Mouse (Mus musculus) cerebral cortex, adult 2 months (tissue): ENCODE data around the gene Dhx30.

Experiments used
- WGBS: fragments of 180-500 bp; shearing (Covaris S2); methylation state at CpG from one replicate; pipeline ENCODE4 v1.1.7; 2018; 5-methylcytosine and 5-hydroxymethylcytosine counted together

Dhx30 gene

DNA sequence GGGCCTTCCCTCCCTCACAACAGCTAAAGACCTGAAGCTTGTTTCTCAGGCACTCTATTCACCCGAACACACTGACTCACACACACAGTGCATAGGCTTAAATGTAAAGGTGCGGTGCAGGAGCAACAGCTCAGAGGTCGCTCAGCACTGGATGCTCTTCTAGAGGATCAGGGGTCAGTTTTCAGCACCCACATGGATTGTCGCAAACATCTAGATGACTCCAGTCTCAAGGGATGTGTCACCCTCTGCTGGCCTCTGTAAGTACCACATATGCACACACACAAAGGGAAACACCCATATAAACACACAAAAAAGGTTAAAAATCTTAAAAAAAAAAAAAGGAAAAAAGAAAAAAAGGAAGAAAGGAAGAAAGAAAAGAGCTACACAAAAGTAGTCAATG, 22.9 kb downstream of the Dhx30 start:
- 96% methylated on average over 4 of the region's 4 CpGs for WGBS

DNA sequence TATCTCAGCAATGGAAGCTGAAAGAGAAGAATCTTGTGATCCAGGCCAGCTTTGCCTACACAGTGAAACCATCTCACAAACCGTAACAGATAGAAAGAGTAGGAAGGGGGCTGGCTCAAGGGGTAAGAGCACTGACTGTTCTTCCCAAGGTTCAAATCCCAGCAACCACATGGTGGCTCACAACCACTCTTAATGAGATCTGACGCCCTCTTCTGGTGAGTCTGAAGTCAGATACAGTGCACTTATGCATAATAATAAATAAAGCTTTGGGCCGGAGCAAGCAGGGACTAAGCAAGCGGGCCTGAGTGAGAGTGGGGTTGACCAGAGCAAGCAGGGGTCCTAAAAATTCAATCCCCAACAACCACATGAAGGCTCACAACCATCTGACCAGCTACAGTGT, 24.3 kb downstream of the Dhx30 start:
- 83% methylated on average over 4 of the region's 4 CpGs for WGBS

DNA sequence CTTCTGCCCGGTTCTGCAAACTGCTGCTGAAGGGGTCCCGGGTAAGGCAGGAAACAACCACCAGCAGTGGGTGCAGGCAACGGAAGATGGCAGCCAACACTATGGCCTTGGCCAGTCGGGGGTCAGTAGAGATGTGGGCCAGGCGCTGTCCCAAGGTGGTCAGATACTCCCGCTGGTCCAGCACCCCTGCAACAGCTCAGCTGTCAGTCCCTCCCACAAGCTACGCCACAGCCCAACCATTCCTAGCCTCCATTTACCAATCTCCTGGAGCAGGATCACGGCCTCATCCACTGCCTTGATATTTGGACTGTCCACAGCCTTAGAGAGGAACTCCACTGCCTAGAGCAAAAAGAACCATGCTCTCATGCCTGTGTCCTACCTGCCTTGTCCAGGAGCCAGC, 31.9 kb downstream of the Dhx30 start:
- WGBS, result 89% methylated on average over 8 of the region's 8 CpGs

DNA sequence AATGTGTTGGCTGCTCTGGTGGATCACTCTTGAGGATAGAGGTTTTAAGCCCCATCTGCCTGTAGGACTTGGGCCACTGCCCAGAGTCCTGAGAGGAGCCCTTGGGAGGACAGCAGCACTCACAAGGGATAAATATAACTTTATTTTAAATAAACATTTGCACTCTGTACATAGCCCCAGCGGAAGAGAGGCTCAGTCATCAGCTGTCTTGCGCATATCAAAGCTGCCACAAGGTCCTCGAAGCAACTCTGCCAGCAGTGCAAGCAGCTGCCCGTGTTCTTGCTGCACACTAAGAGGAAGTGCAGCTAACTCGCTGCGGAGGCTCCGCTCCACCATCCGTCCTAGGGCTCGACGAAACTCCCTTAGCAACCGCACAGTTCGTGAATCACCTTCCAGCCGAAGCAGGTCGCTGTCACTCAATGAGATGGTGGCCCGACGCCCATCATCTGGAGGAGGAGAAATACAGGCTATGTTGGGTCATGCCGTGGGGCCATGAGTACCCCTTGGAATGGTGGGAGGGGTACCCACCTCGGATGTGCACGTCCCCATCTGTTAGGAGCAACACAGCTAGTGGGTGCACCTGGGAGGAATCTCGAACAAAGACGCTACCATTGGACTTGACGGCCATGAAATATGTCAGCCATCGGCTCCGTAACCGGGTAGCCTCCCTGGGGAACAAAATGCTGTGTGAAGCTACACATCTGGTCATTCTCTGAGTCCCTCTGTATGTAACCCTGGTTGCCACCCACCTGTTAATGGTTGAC, 33.2 kb downstream of the Dhx30 start:
- WGBS, result 52% methylated on average over 25 of the region's 25 CpGs

DNA sequence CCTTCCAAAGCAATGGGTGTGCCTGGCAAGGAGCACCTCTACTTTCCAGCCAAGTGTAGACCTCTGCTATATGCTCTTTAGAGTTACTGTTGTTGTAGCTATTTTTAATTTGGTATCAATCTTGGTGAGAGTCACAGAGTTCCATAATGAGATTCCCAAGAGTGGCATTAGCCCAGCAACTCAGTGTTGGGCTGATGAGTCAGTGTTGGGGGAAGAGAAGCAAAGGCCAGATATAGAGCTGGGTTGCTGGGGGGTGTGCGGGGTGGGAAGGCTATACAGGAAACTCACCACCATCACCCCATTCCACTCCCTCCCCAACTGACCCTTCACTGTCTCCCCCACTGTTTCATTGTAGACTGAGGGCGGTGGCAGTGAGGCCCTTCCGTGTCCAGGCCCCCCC, 36.6 kb downstream of the Dhx30 start:
- WGBS, result 50% methylated on average over 3 of the region's 3 CpGs

DNA sequence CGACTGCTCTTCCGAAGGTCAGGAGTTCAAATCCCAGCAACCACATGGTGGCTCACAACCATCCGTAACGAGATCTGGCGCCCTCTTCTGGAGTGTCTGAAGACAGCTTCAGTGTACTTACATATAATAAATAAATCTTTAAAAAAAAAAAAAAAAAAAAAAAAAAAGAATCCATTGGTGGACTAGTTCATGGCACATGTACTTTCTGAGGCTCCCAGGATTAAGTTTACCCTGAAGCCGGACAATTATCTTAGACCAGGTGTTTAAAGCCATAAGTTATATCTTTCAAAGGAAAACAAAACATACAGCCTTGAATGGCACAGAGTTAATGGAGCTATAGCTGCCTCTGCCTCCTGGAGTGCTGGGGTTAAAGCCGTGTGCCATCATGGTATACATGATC, 41.2 kb downstream of the Dhx30 start:
- 87% methylated on average over 4 of the region's 7 CpGs for WGBS

DNA sequence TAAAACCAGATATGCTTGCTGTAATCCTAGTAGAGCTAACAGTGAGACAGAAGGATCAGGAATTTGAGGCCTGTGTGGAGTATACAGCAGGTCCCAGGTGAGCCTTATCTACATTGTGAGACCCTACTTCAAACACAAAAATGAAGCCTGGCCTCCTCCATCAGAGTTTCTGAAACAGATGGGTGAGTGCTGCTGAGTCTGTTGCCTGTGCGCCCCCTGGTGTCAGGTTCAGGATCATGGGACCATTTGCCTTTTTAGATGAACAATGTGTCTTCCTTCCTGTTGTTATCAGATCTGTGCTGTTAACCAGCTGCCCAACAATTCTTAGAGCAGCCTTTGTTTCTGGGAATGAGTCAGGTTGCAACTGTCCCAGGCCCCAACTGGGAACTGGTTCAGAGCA, 45.8 kb downstream of the Dhx30 start:
- WGBS, result 0% methylated on average over 1 of the region's 1 CpGs

DNA sequence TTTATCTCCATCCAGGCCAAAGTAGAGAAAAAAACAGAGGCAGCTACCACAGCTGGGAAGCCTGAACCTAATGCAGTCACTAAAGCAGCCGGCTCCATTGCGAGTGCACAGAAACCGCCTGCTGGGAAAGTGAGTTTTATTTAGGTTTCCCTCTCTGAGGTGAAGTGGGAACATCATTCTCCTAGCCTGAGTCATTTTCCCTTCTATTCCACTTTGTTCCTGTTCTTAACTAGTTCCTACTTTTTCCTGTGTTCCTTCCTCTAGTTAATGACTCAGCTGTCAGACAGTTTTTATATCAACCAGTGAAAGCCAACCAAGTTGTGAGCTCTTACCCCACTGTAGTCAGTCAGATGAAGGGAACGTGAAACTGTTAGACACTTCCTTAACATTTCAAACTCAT, 46.6 kb downstream of the Dhx30 start:
- WGBS, result 41% methylated on average over 4 of the region's 4 CpGs

DNA sequence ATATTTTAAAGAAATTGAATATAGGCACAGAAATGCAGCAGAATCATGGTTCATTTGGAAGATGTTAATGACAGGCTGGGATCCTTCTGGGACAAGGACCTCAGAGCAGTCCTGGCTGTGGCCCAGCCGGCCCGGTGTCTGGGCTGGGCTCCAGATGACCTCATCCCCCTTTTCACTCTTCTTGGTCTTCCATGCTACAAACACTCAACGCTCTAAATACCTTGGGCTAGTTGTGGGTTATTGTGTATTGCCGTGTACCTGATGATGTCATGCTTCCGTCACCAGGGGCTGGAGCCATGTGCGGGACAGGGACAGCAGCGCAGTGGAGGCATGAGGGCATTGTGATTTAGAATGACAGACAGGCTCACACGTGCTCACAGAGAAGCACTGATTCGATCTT, 47.3 kb downstream of the Dhx30 start:
- WGBS, result 36% methylated on average over 9 of the region's 9 CpGs

DNA sequence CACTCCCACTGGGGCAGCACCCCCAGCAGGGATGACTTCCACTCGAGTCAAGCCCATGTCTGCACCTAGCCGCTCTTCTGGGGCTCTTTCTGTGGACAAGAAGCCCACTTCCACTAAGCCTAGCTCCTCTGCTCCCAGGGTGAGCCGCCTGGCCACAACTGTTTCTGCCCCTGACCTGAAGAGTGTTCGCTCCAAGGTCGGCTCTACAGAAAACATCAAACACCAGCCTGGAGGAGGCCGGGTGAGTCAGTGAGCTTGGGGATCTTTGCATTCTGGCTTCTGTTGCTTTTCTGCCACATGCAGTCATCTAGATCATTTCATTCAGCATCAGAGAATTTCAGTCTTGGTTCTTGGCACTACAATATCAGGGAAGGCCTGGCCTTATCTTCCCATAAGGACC, 48.9 kb downstream of the Dhx30 start:
- WGBS, result 87% methylated on average over 6 of the region's 6 CpGs

DNA sequence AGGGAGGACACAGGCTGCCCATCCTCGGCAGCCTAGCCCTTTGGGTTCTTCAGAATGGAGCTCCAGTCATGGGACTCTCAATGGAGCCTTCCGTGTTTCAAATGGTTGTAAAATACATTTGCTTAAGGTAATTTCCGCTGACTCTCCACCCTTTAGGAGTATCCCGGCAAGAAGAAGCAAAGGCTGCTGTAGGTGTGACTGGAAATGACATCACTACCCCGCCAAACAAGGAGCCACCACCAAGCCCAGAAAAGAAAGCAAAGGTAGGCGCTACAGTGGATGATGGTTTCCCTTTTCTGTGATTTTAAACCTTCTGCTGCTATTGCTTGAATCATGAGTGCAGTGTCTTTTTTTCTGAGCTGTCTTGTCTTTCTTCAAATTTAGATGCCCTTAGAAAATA, 54.8 kb downstream of the Dhx30 start:
- WGBS, result 81% methylated on average over 6 of the region's 6 CpGs

DNA sequence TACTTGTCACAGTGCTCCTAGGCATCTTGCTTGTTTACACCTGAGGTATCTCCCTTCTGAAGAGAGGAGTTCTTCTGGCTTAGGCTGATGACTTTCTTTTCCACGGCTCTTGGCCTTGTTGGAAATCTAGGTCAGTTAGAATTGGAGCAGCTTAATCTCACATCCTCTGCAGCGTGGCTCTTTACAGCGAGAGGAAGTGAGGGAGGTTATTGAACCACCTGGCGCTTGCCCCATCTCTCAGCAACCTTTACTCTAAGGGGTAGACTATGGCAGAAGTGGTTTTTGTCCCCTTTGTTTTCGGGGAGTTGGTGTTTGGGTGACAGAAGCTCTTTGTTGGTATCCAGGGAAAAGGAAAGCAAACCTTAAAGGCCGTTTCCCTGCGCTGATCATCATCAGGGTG, 55.2 kb downstream of the Dhx30 start:
- WGBS, result 54% methylated on average over 7 of the region's 7 CpGs

DNA sequence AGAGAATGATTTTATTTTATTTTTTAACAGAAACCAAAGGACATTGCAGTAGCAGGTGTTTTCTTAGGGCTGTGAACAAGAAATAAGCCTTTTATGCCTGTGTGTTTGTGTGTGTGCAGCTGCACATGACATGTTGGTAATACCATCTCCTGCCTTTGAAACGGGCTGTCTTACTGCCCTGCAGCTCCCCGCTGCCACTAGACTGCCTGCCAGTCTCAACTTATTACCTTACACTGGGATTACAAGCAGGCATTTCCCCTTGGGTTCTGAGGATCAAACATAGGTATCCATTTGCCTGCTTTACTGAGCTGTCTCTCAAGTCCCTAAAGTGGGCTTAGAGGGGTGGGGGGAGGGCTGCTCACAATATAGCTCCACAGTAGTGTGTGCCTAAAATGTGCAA, 56.9 kb downstream of the Dhx30 start:
- WGBS, result 55% methylated on average over 2 of the region's 2 CpGs

DNA sequence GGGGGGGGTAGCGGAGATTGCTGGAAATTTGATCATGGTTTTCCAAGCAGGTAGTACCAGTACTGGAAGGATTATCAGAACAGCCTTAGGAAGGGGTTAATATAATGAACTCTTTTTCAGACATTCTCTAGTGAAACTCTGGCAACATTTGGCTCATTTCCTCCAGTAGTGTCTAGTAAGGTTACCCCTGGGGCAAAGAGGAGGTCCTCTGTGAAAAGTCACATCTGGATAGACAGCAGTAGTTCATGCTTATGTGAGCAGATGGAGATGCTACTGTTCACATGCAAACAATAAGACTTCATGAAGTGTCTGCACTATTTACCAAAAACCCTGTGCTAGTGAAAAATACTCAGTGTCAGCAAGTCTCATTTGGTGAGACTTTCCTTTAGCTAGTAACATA, 60.4 kb downstream of the Dhx30 start:
- 90% methylated on average over 1 of the region's 1 CpGs for WGBS

DNA sequence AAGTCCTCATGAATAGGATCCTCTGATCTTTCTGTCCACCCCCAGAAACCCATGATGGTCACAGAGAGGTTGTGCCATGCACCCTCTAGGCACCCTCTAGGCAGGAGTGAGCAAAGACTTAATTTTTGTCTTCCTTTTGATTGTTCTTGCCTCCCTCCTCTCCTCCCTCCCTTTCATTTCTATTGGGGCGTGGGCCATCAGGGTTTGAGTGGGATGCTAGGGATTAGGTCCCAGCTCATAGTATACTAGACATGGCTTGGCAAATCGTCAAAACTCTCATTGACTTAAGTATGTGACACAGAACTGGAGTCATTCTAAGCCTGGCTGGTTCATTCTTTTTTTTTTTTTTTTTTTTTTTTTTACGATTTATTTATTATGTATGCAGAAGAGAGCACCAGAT, 62.8 kb downstream of the Dhx30 start:
- 52% methylated on average over 3 of the region's 3 CpGs for WGBS

DNA sequence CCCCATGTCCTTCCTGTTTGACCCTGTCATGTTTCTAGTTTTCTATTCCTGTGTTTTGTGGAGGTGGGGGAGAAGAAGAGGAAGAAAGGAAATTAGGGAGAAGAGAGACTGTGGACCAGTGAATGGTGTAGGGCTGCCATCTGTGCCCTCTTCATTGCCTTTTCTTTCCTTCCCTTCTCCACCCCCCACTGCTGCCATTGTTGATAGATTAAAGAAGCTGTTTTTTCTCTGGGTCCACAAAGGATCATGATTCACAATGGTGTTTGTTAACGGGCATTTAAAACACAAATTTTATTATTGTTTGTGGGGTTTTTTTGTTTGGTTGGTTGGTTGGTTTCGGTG, 63.6 kb downstream of the Dhx30 start:
- WGBS, result 36% methylated on average over 2 of the region's 2 CpGs

DNA sequence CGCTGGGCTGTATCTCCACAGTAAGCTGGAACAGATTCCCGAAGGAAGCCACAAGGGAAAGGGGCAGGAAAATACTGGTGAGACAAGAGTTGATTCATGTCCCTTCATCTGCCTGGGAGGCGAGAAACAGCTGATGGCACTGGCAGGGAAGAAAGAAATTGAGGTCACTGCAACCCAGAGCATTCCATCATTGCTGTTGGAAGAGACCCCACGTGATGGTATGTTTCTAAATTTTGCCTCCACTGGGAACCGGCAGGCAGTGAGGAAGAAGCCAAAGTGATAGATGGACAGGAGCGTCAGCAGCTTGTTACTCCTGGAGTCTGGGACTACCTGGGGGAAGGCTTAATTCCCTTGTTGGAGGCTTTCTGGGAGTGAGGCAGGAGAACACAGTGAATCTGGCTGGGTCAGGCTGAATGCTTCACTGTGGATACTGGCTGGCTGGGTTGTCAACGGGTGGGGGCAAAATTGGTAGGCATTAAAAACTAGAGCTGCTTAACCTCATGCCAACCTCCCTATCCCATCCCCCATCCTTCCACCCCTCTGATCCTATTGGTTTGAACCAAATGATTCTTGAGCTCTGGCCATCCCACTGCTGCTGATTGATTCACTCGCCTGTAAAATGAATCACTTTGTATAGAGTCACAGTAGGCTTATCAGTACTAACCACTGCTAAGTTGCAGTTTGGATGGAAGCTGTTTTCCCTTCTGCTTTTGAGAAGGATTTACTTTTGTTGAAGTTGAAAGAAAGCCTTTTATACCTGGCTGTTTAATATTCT, 64.1 kb downstream of the Dhx30 start:
- WGBS, result 15% methylated on average over 8 of the region's 8 CpGs

DNA sequence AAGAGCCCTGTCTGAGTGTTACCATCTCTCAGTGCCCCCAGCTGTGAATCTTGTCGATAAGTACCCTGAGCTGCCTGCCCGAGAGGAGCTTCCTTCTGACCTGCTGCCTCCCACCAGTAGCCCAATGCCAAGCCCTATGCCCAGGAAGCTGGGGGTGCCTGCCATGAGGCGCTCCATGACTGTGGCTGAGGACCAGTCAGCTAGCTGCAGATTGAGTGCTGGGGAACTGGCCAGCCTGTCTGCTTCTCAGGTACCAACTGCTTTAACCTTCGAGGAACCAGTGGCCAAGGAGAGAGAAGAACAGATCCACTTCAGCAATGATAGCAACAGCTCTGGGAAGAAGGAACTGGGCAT, 64.7 kb downstream of the Dhx30 start:
- 34% methylated on average over 4 of the region's 4 CpGs for WGBS

DNA sequence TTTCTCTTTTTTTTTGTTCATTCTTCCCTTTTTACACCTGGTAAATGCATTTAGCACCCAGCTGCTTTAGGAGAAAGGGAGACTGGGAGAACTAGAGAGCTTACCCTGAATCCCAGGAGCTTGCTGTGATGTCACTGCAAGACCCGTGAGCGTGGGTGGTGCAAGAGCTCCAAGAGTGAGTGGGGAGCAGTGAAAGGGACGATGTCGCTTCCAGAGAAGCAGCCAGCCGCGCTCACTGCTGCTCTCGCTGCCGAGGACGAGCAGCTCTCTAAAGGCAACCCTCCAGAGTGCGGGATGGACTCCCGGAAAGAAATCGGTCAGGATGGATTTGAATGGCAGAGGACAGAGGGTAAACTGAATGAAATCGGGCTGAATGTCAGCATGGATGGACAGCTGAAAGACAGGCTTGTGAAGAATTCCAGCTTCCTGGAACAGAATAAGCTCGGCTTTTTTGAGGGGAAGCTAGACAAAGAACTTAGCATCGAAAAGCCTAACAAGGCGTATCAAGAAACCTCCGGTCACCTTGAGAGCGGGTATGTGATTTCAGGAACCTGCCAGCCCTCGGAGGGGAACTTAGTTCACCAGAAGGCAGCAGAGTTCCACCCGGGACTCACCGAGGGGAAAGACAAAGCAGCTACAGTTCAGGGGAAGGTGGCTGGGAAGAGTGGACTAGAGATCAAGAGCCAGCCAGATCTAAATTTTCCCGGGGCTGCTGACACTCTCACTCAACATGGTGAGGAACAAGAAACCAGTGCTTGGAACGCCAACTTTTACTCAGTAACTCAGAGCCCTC, 65.6 kb downstream of the Dhx30 start:
- WGBS, result 23% methylated on average over 23 of the region's 23 CpGs

DNA sequence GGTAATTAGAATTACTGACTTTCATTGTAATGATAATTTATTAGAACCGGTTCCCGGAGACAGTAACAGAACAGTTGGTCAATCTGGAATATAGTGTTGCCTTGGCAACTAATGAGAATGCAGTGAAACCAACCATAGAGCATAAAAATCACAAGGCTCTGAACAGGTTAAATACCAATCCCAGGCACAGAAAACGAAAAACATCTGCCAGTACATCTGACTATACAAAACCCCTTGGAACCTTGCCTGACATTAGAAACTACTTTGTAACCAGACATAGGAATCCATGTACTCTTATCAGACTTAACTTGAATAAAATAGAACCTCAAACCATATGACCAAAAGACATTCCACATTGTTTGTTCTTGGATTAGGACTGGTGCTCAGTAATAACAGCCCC, 69.8 kb downstream of the Dhx30 start:
- 44% methylated on average over 3 of the region's 3 CpGs for WGBS

DNA sequence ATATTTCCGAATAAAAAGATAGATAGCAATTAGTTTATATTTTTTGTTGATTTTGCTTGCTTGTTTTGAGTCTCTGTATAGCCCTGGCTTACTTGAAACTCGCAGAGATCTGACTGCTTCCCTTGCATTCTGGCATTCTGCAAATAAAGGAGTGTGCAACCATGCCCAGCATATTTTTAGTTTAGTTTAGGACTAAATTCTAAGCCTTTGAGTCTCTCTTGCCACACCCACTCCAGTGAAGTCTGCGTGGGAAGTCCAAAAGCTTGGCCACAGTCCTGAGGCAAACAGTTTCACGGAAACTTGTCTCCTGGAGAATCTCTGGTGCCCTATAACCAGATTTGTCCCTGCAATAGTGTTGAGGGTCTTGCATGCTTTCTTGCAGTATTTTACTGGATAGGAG, 73.3 kb downstream of the Dhx30 start:
- 40% methylated on average over 4 of the region's 4 CpGs for whole genome bisulfite sequencing

DNA sequence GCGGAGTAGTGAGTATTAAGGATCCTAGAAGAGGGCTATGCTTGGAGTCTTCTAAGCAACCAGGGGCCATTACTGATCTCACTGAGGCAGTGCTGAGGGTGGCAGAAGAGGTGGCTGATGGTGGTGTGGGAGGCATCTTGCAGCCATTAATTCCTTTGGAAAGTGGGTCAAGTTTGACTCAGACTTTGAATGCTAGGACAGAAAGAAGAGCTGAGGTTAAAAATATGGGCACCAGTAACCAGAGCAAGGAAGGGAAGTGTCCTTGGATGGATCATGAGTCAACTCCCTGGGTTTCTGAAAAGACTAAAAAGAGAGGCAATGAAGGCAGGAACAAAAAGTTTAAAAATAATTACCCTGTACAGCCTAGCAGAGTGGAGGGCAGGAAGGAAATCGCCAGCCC, 79.1 kb downstream of the Dhx30 start:
- 76% methylated on average over 2 of the region's 2 CpGs for WGBS

DNA sequence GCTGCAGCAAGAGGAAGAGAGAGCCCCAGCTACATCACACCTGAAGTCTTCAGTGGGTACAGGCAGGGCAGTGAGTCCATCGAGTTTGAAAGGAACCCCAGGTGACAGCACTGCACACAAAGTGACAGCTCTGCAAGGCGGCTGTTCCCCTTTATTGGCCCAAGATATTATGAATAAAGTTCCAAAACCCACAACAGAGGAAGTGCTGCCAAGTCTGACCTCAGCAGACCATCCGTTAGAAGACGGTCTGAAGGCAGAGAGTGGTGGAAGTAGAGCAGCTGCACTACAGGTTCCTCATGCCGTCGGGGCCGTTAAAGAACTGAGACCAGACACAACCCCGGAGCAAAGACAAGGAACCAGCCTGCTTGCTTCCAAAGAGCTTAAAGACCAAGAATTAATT, 79.7 kb downstream of the Dhx30 start:
- 65% methylated on average over 8 of the region's 8 CpGs for WGBS
